Mouse (Mus musculus): Measurements from ENCODE around the gene Prf1. TPM values are rescaled to one million over a fixed set of nuclear protein-coding genes. Genes with fewer than 3 reads are reported as not detected.
A peak's percentile ranks its signal among the peaks of the same experiment; 100 is the strongest.

Gene Prf1
- polyA plus RNA-seq, 1 experiment from 2014 or later: not detected

DNA sequence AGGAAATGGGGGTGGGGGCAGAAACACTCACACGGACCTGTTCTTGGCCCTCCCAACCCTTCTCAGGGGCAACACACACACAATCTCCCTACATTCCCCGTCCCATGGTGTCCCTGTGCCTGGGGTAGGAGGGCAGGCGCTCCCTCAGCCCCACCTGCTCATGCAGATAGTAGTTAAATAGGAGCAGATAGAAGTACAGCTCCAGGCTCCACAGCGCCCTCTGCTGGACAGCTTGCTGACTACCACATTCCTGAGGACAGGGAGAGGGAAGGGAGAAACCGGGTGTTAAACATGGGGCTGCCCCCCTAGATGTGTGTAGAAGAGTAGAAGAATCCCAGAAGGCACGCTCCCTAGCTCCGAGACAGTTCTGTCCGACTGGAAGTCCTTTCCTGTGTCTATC, 46.3 kb downstream of the Prf1 start:
- no peak for ATAC-seq (ENCODE audit: low FRiP score)

DNA sequence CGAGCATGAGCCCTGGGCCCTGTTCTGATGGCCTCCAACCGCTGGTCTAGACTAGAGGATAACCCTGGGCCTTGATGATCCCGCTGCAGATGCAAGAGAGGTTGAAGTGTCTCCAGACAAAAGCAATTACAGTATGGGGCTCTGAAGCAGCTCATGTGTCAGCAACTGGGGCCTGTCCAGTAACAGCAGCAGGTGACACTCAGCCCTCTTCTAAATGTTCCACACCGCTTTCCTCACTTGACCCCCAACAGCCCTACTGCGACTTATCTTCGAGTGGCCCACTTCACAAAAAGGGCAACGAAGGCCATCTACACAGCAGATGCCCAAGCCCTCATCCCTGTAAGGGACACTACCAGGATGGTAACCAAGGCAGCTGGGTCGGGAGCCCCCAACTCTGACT, 47.5 kb downstream of the Prf1 start:
- Histone ChIP-seq H3K9ac (no peak overlapping the region), H3K9me3 (no peaks in the 10 kb centered on the region), H3K36me3 (replicated peaks) (peaks cover 18% of the 10 kb centered on the region), H3K4me3 (replicated peaks) (no peak overlapping the region), H3K4me2 (no peak overlapping the region), H3K4me1 (peaks cover 9% of the 10 kb centered on the region), H3K27me3 (no peaks in the 10 kb centered on the region), H3K27ac (no peak overlapping the region)
- WGBS: 84% methylated on average over 8 of the region's 8 CpGs
- ATAC-seq (ENCODE audit: low FRiP score): no peak

More for the DNA sequence above, 46.3 kb downstream of the Prf1 start:
- WGBS: 62% methylated on average over 8 of the region's 8 CpGs
- no peaks in the 10 kb centered on the region for H3K27me3 ChIP-seq
- H3K4me1 ChIP-seq: peaks cover 9% of the 10 kb centered on the region
- peaks cover 7% of the 10 kb centered on the region for H3K36me3 ChIP-seq (replicated peaks)
- H3K4me3 ChIP-seq (replicated peaks): no peak overlapping the region
- H3K9me3 ChIP-seq: no peaks in the 10 kb centered on the region
- no peak overlapping the region for H3K9ac ChIP-seq
- no peak overlapping the region for H3K27ac ChIP-seq
- no peak overlapping the region for H3K4me2 ChIP-seq

DNA sequence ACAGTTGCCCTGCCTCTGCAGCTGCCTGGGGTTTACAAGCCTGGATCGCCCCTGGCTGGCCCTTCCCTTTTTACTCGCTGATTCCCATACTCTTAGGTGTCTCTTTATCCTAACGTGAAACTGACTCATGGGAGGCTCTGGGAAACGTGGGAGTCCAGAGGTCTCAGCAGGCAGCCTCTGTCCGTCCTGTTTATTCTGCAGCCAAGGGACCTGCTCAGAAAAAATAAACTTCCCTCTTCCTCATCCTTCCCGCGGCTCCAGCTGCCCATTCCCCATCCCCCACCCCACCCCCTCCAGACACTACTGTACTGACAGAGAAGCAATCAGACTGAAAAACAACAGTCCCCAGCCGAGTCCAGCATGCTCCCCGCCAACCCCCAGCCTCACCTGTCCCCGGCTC, 48.7 kb downstream of the Prf1 start:
- H3K4me2 ChIP-seq: no peak overlapping the region
- WGBS: 38% methylated on average over 10 of the region's 10 CpGs
- H3K9me3 ChIP-seq: no peaks in the 10 kb centered on the region
- no peaks in the 10 kb centered on the region for H3K27me3 ChIP-seq
- H3K9ac ChIP-seq: 0 out of 2 replicates have a peak overlapping the region, but pooled peaks have one; percentile 3
- ATAC-seq (ENCODE audit: low FRiP score): no peak
- no peak overlapping the region for H3K4me3 ChIP-seq (replicated peaks)
- peaks cover 24% of the 10 kb centered on the region for H3K36me3 ChIP-seq (replicated peaks)
- H3K4me1 ChIP-seq: peaks cover 9% of the 10 kb centered on the region
- H3K27ac ChIP-seq: 0 out of 2 replicates have a peak overlapping the region, but pooled peaks have one; percentile 19

DNA sequence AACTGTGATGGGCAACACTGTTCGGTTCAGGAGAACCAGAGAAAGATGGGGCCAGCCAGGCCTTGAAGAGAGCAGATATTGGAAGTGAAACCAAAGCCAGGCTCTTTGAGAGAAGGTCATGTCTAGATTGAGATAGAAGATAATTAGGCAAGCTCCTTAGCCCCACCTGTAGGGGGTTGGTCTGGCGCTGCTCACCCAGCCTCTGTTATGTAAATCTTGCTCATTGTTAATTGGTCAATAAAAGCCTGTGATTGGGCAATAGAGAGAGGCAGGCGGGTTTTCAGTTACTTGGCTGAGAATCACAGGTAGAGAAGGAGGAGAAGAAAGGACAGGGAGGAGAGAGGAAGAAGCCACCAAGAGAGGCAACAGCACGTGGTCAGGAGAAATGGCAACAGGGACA, 53.6 kb downstream of the Prf1 start:
- Histone ChIP-seq H3K4me1 (peaks cover under 1% of the 10 kb centered on the region; the same call in 1 of the 2 replicates), H3K27me3 (no peaks in the 10 kb centered on the region), H3K4me3 (replicated peaks) (no peak overlapping the region), H3K27ac (no peak overlapping the region), H3K4me2 (no peak overlapping the region), H3K36me3 (replicated peaks) (peaks cover 28% of the 10 kb centered on the region), H3K9me3 (no peaks in the 10 kb centered on the region), H3K9ac (no peak overlapping the region)
- 69% methylated on average over 4 of the region's 4 CpGs for WGBS
- no peak for ATAC-seq (ENCODE audit: low FRiP score)

Other genes with a start within 250 kb of the Prf1 start
- gene Pcbd1, start 208.5 kb upstream of the Prf1 start, polyA plus RNA-seq (2016; fragmentation: Nextera tagmentation; extraction: Ambion mirVana): 16.7 and 18.2 TPM in 2 replicates
- gene Sgpl1, start 150.1 kb upstream of the Prf1 start, polyA plus RNA-seq (2016; fragmentation: Nextera tagmentation; extraction: Ambion mirVana): 76.1 and 80.9 TPM in 2 replicates
- 0.31 and 0.49 TPM in 2 replicates for gene Tbata, start 125.9 kb upstream of the Prf1 start, polyA plus RNA-seq (2016; fragmentation: Nextera tagmentation; extraction: Ambion mirVana)
- gene Adamts14, start 24.4 kb upstream of the Prf1 start, polyA plus RNA-seq (2016; fragmentation: Nextera tagmentation; extraction: Ambion mirVana): 0.36 and 0.45 TPM in 2 replicates
- gene Pald1, start 85.7 kb downstream of the Prf1 start, polyA plus RNA-seq (2016; fragmentation: Nextera tagmentation; extraction: Ambion mirVana): 20.7 and 22.9 TPM in 2 replicates
- 0.15 TPM in 1 of 2 replicates, not detected in the other for gene Nodal, start 120.1 kb downstream of the Prf1 start, polyA plus RNA-seq (2016; fragmentation: Nextera tagmentation; extraction: Ambion mirVana)
- gene Eif4ebp2, start 154.8 kb downstream of the Prf1 start, polyA plus RNA-seq (2016; fragmentation: Nextera tagmentation; extraction: Ambion mirVana): 87.6 and 88.3 TPM in 2 replicates
- gene Lrrc20, start 178.0 kb downstream of the Prf1 start, polyA plus RNA-seq (2016; fragmentation: Nextera tagmentation; extraction: Ambion mirVana): 14.4 and 15.7 TPM in 2 replicates